Mouse (Mus musculus): ENCODE results near the gene Ccdc51.

- TF ChIP-seq CTCF (IDR thresholded peaks at IDR 0.05; ENCODE audit: low read depth, low read length) (no peak), POLR2A (IDR thresholded peaks at IDR 0.05; ENCODE audit: extremely low read depth, insufficient read depth, low read length) (peak; percentile 66)
These were observed at the start of gene Ccdc51, which contains the start of gene Tma7 for GRCm38 (mm10) chr9:109082124-109082800.

Measured in liver, adult 2 months (tissue).